Mouse (Mus musculus) right cerebral cortex, adult 2 months (tissue): ENCODE measurements around the gene Elp4.
A peak's percentile ranks its signal among the peaks of the same experiment; 100 is the strongest.

Source experiments
- DNase-seq, 2 experiments: peaks; one replicate each; pipeline ENCODE4 v3.0.0; 2021 to 2022; ENCODE audit warnings: low spot score in 2 of 2

The Elp4 gene

GRCm38 (mm10) chr2:105805210-105805609, 99.2 kb downstream of the Elp4 start:
- no peak for DNase-seq

- DNase-seq: no peak
Observed at GRCm38 (mm10) chr2:105804506-105804905, 99.9 kb downstream of the Elp4 start.

GRCm38 (mm10) chr2:105803427-105803826, 100.9 kb downstream of the Elp4 start:
- DNase-seq: no peak

GRCm38 (mm10) chr2:105802902-105803301, 101.5 kb downstream of the Elp4 start:
- no peak for DNase-seq

- DNase-seq: no peak
Observed at GRCm38 (mm10) chr2:105801536-105801935, 102.8 kb downstream of the Elp4 start.

GRCm38 (mm10) chr2:105800694-105801093, 103.7 kb downstream of the Elp4 start:
- no peak for DNase-seq

- DNase-seq: no peak
Observed at GRCm38 (mm10) chr2:105799840-105800239, 104.5 kb downstream of the Elp4 start.

GRCm38 (mm10) chr2:105797842-105798241, 106.5 kb downstream of the Elp4 start:
- peak; percentile 20 to 47 for DNase-seq

GRCm38 (mm10) chr2:105796101-105796500, 108.3 kb downstream of the Elp4 start:
- no peak for DNase-seq

- DNase-seq: no peak
Observed at GRCm38 (mm10) chr2:105792339-105793120, 111.8 kb downstream of the Elp4 start.

GRCm38 (mm10) chr2:105789936-105790335, 114.4 kb downstream of the Elp4 start:
- DNase-seq: no peak

- no peak for DNase-seq
Observed at GRCm38 (mm10) chr2:105787726-105788125, 116.6 kb downstream of the Elp4 start.

- no peak for DNase-seq
Observed at GRCm38 (mm10) chr2:105786986-105787385, 117.4 kb downstream of the Elp4 start.

GRCm38 (mm10) chr2:105782885-105783284, 121.5 kb downstream of the Elp4 start:
- no peak for DNase-seq

- DNase-seq: no peak
Observed at GRCm38 (mm10) chr2:105780739-105781138, 123.6 kb downstream of the Elp4 start.

GRCm38 (mm10) chr2:105779320-105779891, 125.0 kb downstream of the Elp4 start:
- no peak for DNase-seq

- no peak for DNase-seq
Observed at GRCm38 (mm10) chr2:105771314-105771713, 133.1 kb downstream of the Elp4 start.

- DNase-seq: no peak
Observed at GRCm38 (mm10) chr2:105769747-105770328, 134.5 kb downstream of the Elp4 start.

- no peak for DNase-seq
Observed at GRCm38 (mm10) chr2:105753512-105753911, 150.9 kb downstream of the Elp4 start.

- no peak for DNase-seq
Observed at GRCm38 (mm10) chr2:105749111-105749510, 155.3 kb downstream of the Elp4 start.

- no peak for DNase-seq
Observed at GRCm38 (mm10) chr2:105746896-105747295, 157.5 kb downstream of the Elp4 start.

- DNase-seq: no peak
Observed at GRCm38 (mm10) chr2:105736166-105736565, 168.2 kb downstream of the Elp4 start.

- no peak for DNase-seq
Observed at GRCm38 (mm10) chr2:105730704-105731103, 173.7 kb downstream of the Elp4 start.
